Mouse (Mus musculus) adrenal gland, postnatal 0 days (tissue): ENCODE results near the gene Chac2. TPM values are rescaled to one million over a fixed set of nuclear protein-coding genes. Genes with fewer than 3 reads are reported as not detected.

Source experiments
- polyA plus RNA-seq: library from polyadenylated mRNA; unstranded; fragments of >200 nt; fragmentation: Nextera tagmentation; extraction: Ambion mirVana; gene quantifications from 2 replicates; pipeline ENCODE4 v1.2.1, GENCODE M21; 2015

The Chac2 gene
- 18.9 and 19.2 TPM in 2 replicates for polyA plus RNA-seq

DNA sequence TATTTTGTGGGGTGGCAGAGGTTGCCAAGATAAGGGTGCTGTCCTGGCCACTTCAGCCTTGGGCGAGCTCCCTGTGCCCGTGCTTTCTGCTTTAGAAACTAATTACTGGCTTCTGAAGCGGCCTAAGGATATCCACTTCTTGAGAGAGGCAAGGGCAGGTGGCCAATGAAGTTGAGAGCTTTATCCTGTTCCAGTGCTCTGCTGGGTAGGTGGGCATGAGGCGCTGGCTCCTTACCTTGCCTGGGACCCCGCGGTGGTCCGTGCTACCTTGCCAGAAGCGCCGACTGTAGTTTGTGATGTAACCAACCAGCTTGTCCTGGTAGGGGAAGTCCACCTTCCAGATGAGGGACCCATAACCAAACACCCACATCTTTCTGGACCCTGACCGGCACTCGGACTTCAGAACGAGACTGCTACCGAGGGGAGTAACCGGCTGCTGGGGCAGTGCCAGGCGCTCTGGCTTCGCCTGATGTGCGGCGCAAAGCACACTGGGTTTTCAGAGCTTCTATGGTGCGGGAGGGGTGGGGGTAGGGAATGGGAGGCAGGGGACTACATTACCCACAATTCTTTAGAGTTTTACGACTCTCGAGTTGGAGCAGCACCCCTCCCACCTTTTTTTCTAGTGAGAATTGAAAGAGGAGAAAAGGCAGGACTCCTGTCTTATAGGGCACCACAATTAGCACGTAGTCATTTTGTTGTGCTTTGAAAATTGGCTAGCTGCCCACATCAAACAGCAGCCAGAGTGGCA lies at the start of gene Chac2:
Gene Chac2, minus strand, starts transcription at position 474 of the 748 bp plus-strand sequence.

DNA sequence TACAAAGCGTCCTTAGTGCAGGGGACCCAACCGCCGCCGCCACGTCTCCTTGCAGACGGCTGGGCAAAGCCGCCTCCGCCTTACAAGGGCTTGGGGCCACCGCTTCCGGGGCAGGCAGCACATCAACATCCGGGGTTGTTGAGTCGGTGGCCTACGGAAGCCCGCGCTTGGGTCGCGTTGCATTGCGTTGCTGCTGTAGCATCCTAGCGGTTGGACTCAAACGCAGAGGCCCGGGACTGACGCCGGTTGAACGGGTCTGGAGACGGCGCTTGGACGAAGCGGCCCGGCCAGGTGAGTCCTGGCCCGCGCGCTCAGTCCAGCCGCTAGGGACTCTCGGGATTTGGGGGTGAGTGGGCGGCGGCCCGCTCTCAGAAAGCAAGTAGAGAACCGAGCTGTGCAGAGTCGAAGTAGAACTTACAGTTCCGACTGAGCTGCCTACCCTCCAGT lies 31.8 kb downstream of the Chac2 start, which contains the start of gene Erlec1:
Gene Erlec1, minus strand, starts transcription at position 57 of the 447 bp plus-strand sequence.

Other genes with a start within 250 kb of the Chac2 start
- 9.3 and 10.7 TPM in 2 replicates for gene Psme4, start 214.6 kb downstream of the Chac2 start, polyA plus RNA-seq
- gene Gpr75, start 101.0 kb downstream of the Chac2 start, polyA plus RNA-seq = 0.44 and 0.68 TPM in 2 replicates
- gene Asb3, start 100.9 kb downstream of the Chac2 start, polyA plus RNA-seq = 30.5 and 32.8 TPM in 2 replicates
- gene Erlec1, start 32.0 kb downstream of the Chac2 start, polyA plus RNA-seq = 15.8 and 21.8 TPM in 2 replicates
- gene Gm17332, start 196.1 kb upstream of the Chac2 start, polyA plus RNA-seq = not detected in 2 replicates